Mouse (Mus musculus): Measurements from ENCODE around the gene Mad1l1. TPM values are rescaled to one million over a fixed set of nuclear protein-coding genes. Genes with fewer than 3 reads are reported as not detected.
"Not testable (repeated sequence)": the region's sequence is repeated elsewhere in the genome, so short reads cannot be mapped to it uniquely, and the experiment has no call there.

Mad1l1 gene
- total RNA-seq, 2 experiments from 2014 or later, result 20.1 to 20.7 TPM

DNA sequence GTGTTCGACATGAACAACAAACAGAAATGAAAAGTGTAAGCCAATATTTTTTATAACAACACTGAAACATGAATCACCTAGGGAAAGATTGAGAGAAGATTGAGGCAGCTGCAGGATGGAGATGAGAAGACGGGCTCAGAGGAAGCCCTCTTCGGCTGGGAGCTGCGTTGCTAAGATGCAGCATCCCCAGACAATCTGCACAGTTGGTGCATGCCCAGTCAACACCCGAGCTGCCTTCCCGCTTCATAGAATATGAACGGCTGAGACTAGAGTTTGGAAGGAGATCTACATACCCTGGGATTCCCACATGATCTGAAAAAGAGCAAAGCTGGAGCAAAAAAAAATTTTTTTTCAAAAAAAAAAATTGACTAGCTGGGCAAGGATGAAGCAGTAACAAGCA is 302.6 kb downstream of the Mad1l1 start:
- DNase-seq (ENCODE audit: low spot score in 2 of 2), result no peak

- no peak for DNase-seq (ENCODE audit: low spot score in 2 of 2)
Observed at GRCm38 (mm10) chr5:140016896-140017295, 304.5 kb downstream of the Mad1l1 start.

- no peak for DNase-seq (ENCODE audit: low spot score in 2 of 2)
Observed at GRCm38 (mm10) chr5:140013652-140014051, 307.7 kb downstream of the Mad1l1 start.

DNA sequence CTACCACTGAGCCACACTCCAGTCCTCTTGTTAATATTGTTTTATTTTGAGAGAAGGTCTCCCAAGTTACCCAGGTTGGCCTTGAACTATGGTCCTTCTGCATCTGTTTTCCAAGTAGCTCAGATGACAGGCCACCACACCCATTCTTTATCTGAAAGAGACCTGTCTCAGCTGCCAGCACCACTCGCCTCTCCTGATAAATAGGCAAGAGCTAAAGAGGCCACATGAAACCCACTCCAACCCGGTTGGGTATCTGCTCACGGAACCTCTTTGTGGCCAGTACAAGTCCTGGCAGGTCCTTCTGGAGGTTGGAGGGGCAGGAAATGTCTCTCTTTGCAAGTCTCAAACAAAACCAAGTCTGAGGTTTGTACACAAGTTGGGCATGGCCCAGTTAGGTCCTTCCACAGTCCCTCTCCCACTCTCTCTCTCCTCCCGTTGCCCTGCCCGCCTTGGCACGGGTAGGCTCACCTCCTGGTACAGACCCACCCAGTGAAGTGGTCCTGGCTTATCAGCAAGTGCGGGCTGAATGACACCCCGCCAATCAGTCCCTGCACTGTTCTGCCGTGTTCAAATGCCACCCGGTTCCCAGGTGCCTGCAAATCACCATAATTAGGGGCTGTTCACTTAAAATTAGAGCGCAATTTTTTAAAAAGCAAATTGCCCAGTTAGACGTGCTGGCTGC is 308.9 kb downstream of the Mad1l1 start:
- no peak for DNase-seq (ENCODE audit: low spot score in 2 of 2)

GRCm38 (mm10) chr5:140010405-140010804 is 310.9 kb downstream of the Mad1l1 start:
- DNase-seq (ENCODE audit: low spot score in 2 of 2), result no peak

GRCm38 (mm10) chr5:140009083-140009655 is 312.2 kb downstream of the Mad1l1 start:
- no peak for DNase-seq (ENCODE audit: low spot score in 2 of 2)

DNA sequence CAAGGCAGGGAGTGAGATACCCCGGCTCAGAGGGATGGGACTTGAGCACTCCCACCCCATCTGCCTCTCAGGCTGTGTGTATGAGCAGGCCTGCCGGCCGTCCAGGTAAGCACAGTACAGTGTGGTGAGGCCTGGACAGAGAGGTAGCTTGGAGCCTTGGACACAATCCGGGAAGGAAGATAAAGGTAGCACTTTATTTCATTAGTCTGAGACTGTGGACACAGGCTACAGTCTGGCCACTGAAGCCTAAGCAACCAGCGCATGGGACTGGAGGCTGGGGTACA is 312.9 kb downstream of the Mad1l1 start:
- no peak for DNase-seq (ENCODE audit: low spot score in 2 of 2)

GRCm38 (mm10) chr5:140007656-140008522 is 313.5 kb downstream of the Mad1l1 start:
- no peak for DNase-seq (ENCODE audit: low spot score in 2 of 2)

- DNase-seq (ENCODE audit: low spot score in 2 of 2), result no peak
Observed at GRCm38 (mm10) chr5:140006861-140007260, 314.5 kb downstream of the Mad1l1 start.

- DNase-seq (ENCODE audit: low spot score in 2 of 2), result no peak
Observed at GRCm38 (mm10) chr5:140002541-140002940, 318.8 kb downstream of the Mad1l1 start.

DNA sequence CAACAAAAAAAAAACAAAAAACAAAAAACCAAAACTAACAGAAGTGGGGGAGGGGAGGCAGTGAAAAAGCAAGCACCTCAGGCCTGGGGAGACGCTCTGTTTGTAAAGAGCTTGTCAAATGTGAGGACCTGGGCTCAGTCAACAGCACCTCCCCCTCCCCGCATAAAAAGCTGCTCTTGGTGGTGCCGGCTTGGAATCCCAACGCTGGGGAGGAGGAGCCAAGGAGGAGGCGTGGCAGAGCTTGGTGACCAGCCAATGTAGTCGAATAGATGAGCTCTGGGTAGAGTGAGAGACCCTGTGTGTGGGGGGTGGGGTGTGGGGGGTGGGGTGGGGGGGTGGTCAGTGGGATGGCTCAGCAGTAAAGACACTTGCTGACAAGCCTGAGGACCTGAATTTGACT is 322.4 kb downstream of the Mad1l1 start:
- no peak for DNase-seq (ENCODE audit: low spot score in 2 of 2)

DNA sequence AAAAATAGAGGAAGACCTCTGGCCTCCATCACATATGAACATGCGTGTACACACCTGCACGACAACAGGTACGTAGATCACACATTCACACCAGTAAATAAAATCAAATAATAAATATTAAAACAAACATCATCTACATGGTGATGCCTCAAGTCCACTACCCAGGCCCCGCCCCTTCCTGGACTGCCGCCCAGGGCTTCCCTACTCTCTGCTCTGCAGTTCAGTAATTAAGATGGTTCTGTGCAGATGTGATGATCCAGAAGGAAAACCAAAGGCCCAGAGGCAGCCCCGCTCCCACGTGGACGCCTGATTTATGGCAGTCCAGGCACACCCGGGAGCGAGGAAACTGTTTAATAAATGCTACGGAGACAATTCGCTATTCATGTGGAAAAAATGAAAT is 323.0 kb downstream of the Mad1l1 start:
- not testable (repeated sequence) for DNase-seq (ENCODE audit: low spot score in 2 of 2)

- no peak for DNase-seq (ENCODE audit: low spot score in 2 of 2)
Observed at GRCm38 (mm10) chr5:139991531-139991930, 329.8 kb downstream of the Mad1l1 start.

DNA sequence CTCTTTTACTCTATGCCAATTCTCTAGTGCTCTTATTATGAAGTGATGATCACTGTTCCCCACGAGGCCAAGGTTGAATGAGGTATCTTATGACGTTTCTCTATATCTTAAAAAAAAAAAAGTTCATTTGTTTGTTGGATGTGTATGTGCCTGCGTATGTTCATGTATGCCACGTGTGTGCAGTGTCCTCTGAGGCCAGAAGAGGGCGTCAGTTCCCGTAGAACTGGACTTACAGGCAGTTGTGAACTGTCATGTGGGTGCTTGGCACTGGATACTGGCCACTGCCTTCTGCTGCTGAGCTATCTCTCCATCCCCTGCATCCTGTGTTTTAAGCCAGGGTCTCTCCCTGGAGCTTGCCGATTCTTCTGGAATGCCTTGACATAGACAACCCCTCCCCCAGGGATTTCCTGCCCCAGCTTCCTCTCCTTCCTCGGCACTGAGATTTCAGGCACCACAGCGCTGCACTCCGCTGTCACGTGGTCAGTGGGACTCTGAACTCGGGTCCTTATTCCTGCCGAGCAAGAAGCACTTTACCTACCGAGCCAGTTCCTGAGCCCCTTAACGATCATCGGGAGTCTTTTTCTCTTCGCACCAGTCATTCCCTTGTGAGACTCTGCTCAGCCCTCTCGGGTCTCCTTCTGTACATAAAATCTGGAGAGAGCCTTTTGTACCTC is 336.1 kb downstream of the Mad1l1 start:
- DNase-seq (ENCODE audit: low spot score in 2 of 2), result no peak

- DNase-seq (ENCODE audit: low spot score in 2 of 2), result no peak
Observed at GRCm38 (mm10) chr5:139981976-139982375, 339.4 kb downstream of the Mad1l1 start.

DNA sequence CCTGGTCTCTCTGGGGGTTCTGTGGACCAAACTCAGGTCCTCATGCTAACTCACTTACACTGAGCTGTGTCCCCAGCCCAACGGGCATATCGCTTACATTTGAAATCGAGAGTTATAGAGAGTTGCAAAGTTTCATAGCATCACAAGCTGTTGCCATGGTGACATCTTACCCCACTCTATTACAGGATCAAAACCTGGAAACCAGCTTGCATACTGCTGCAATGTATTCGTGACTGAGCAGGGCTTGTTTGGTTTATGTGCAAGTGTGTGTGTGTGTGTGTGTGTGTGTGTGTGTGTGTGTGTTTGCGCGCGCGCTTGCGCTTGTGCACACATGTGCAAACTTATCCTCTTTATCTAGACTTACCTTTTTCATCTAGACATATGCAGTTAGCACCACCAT is 342.0 kb downstream of the Mad1l1 start:
- no peak for DNase-seq (ENCODE audit: low spot score in 2 of 2)

- DNase-seq (ENCODE audit: low spot score in 2 of 2), result no peak
Observed at GRCm38 (mm10) chr5:139978525-139979276, 342.7 kb downstream of the Mad1l1 start.

DNA sequence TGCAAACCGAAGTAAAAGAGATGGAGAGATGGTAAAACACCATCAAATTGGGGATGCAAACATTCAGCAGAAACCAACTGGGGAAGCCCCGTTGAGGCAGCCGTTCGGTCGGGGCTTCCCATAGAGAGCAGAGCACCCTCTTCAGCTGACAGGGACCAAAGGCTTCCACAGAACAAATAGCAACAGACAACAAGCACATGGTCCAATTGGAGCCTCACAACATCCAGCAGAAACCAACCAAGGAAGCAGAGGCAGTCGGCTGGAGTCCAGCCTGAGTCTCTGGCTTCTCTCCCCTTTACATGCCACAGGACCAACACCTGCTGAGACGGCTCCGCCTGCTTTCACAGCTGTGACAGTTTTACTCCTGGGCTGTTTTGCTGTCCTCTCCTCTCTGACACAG is 343.9 kb downstream of the Mad1l1 start:
- no peak for DNase-seq (ENCODE audit: low spot score in 2 of 2)

DNA sequence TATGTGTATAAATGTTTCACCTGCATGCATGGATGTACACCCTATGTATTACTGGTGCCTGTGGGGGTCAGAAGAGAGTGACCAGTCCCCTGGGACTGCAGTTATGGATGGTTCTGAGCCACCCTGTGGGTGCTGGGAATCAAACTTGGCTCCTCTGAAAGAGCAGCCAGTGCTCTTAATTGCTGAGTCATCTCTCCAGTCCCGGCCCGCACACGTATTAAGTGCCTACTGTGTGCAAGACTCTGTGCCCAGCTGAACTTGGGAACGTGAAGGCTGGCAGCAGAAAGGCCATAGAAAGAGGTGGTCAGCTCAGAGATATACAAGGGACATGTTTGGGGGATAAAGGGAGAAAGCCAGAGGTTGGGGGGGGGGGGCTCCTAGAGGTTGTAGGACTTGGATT is 344.8 kb downstream of the Mad1l1 start:
- DNase-seq (ENCODE audit: low spot score in 2 of 2), result no peak

DNA sequence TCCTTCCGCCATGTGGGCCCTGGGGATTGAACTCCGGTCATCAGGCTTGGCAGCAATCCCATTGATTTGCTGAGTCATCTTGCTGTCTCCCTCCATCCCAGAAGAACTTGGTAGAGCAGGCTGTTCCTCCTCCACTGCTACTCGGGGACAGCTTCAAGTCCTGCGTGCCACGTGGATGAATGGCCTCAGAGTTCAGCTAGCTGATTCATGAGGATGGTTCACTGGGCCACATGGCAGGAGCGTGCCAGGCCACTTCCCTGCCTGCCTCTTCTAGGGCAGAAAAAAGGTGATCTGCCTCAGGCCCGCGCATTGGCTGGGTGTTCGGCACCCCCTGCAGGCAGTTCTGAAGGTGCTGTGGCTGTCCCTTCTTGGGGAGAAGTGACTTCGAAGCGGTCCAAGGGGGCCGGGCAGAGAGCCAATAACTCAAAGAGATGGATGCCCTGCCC is 351.1 kb downstream of the Mad1l1 start:
- DNase-seq (ENCODE audit: low spot score in 2 of 2), result peak in 1 of 2 experiments; percentile 41

All from layer of hippocampus, postnatal 10 days (tissue).